Mouse (Mus musculus) small intestine, adult 2 months (tissue): Measurements from ENCODE around the gene Tmcc3.

Experiments used
- CTCF ChIP-seq: fragments of 200-500 bp; IDR thresholded peaks from 2 replicates; pipeline ENCODE4 v1.5.1; 2012; ENCODE audit warnings: low read depth, mild to moderate bottlenecking, control low read depth, inconsistent platforms, low read length, moderate library complexity, mixed read lengths; ENCODE audit not compliant: insufficient replicate concordance, insufficient read length; ENCODE audit errors: extremely low read depth
- POLR2A ChIP-seq: fragments of 200-500 bp; IDR thresholded peaks from 2 replicates; pipeline ENCODE4 v1.6.1; 2012; ENCODE audit warnings: low read depth, mild to moderate bottlenecking, control low read depth, inconsistent platforms, low read length, moderate library complexity

GRCm38 (mm10) chr10:94352877-94353853 lies 41.4 kb downstream of the Tmcc3 start:
- TF ChIP-seq CTCF (no peak), POLR2A (no peak)
